Mouse (Mus musculus) liver, embryonic 12.5 days (tissue): ENCODE measurements around the gene Apln. TPM values are rescaled to one million over a fixed set of nuclear protein-coding genes. Genes with fewer than 3 reads are reported as not detected.
A peak's percentile ranks its signal among the peaks of the same experiment; 100 is the strongest.

Source experiments
- ATAC-seq: fragments of 200-750 bp; cut with Nextera tagmentation; 2 replicates; pipeline ENCODE4 v1.8.0; 2017; ENCODE audit warnings: moderate number of reproducible peaks, mild to moderate bottlenecking, moderate library complexity
- H3K27ac ChIP-seq: fragments of 300-500 bp; sonication (generic); 2 replicates; pipeline ENCODE4 v1.5.1; 2016; ENCODE audit warnings: mild to moderate bottlenecking
- H3K27me3 ChIP-seq: fragments of 300-500 bp; sonication (generic); replicated peaks from 2 replicates; pipeline ENCODE4 v1.6.1; 2016; ENCODE audit warnings: mild to moderate bottlenecking, moderate library complexity
- H3K36me3 ChIP-seq: fragments of 300-500 bp; sonication (generic); 2 replicates; pipeline ENCODE4 v1.6.1; 2016; ENCODE audit warnings: mild to moderate bottlenecking, moderate library complexity
- H3K4me1 ChIP-seq: fragments of 300-500 bp; sonication (generic); 2 replicates; pipeline ENCODE4 v1.6.1; 2016
- H3K4me2 ChIP-seq: fragments of 300-500 bp; sonication (generic); 2 replicates; pipeline ENCODE4 v1.6.1; 2016; ENCODE audit warnings: mild to moderate bottlenecking, moderate library complexity
- H3K4me3 ChIP-seq: fragments of 300-500 bp; sonication (generic); 2 replicates; pipeline ENCODE4 v1.5.1; 2016; ENCODE audit warnings: mild to moderate bottlenecking, moderate library complexity
- H3K9ac ChIP-seq: fragments of 300-500 bp; sonication (generic); 2 replicates; pipeline ENCODE4 v1.6.1; 2016; ENCODE audit warnings: mild to moderate bottlenecking, moderate library complexity
- H3K9me3 ChIP-seq: fragments of 300-500 bp; sonication (generic); replicated peaks from 2 replicates; pipeline ENCODE4 v1.6.1; 2016; ENCODE audit warnings: mild to moderate bottlenecking, moderate library complexity
- WGBS: fragments of 180-500 bp; shearing (Covaris S2); methylation state at CpG from one replicate; pipeline ENCODE4 v1.1.7; 2016; ENCODE audit not compliant: insufficient replicate concordance; 5-methylcytosine and 5-hydroxymethylcytosine counted together
- polyA plus RNA-seq: library from polyadenylated mRNA; unstranded; fragments of >200 nt; fragmentation: Nextera tagmentation; extraction: Ambion mirVana; gene quantifications from 2 replicates; pipeline ENCODE4 v1.2.1, GENCODE M21; 2016

Gene Apln
- polyA plus RNA-seq, 1 experiment from 2014 or later: 0.43 TPM

- Histone ChIP-seq H3K4me3 (no peak overlapping the region), H3K9me3 (no peaks in the 10 kb centered on the region), H3K36me3 (no peaks in the 10 kb centered on the region), H3K27me3 (peaks cover 13% of the 10 kb centered on the region; the same call in 1 of the 2 replicates), H3K4me1 (no peaks in the 10 kb centered on the region), H3K4me2 (no peak overlapping the region), H3K9ac (no peak overlapping the region), H3K27ac (no peak overlapping the region)
- no peak for ATAC-seq
- WGBS: 63% methylated on average over 2 of the region's 2 CpGs
Observed at GRCm38 (mm10) chrX:48046315-48046714, 11.7 kb upstream of the Apln start.

- Histone ChIP-seq H3K9ac (no peak overlapping the region), H3K27ac (no peak overlapping the region), H3K9me3 (no peaks in the 10 kb centered on the region), H3K4me1 (no peaks in the 10 kb centered on the region), H3K36me3 (no peaks in the 10 kb centered on the region), H3K4me2 (no peak overlapping the region), H3K4me3 (no peak overlapping the region), H3K27me3 (peaks cover 16% of the 10 kb centered on the region; the same call in 1 of the 2 replicates)
- 52% methylated on average over 1 of the region's 1 CpGs for WGBS
- no peak for ATAC-seq
Observed at GRCm38 (mm10) chrX:48044261-48044660, 9.6 kb upstream of the Apln start.

- no peak overlapping the region for H3K9ac ChIP-seq
- peaks cover 17% of the 10 kb centered on the region for H3K27me3 ChIP-seq
- no peaks in the 10 kb centered on the region for H3K4me1 ChIP-seq
- no peak overlapping the region for H3K27ac ChIP-seq
- 40% methylated on average over 4 of the region's 4 CpGs for WGBS
- H3K9me3 ChIP-seq: no peaks in the 10 kb centered on the region
- H3K36me3 ChIP-seq: no peaks in the 10 kb centered on the region
- no peak for ATAC-seq
- H3K4me2 ChIP-seq: no peak overlapping the region
- H3K4me3 ChIP-seq: no peak overlapping the region
Observed at GRCm38 (mm10) chrX:48042748-48043147, 8.1 kb upstream of the Apln start.

GRCm38 (mm10) chrX:48040379-48040778, 5.7 kb upstream of the Apln start:
- Histone ChIP-seq H3K27me3 (peaks cover 37% of the 10 kb centered on the region), H3K4me2 (no peak overlapping the region), H3K4me1 (no peaks in the 10 kb centered on the region), H3K9ac (no peak overlapping the region), H3K27ac (no peak overlapping the region), H3K9me3 (no peaks in the 10 kb centered on the region), H3K36me3 (no peaks in the 10 kb centered on the region), H3K4me3 (no peak overlapping the region)
- ATAC-seq: no peak
- 58% methylated on average over 3 of the region's 3 CpGs for WGBS

DNA sequence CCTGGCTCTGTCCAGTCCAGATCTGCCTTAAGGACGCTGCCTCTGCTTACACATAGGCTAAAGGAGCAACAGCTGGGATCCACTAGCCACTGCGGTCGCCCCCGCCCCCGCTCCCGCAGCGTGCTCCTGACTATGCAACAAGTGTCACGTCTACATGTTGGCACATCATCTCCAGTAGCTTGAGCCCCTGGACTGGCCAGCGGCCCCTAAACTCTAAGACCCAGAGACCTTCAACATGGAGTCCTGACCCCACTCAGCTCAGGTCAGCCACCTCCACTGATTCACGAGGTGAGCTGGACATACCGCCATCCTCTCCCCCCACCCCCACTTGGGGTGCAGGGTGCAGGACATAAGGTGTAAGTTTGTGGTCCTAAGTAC, 898 bp downstream of the Apln start:
- H3K4me1 ChIP-seq: no peaks in the 10 kb centered on the region
- no peak overlapping the region for H3K9ac ChIP-seq
- peak overlapping the region; percentile 63 for H3K4me2 ChIP-seq
- no peak overlapping the region for H3K27ac ChIP-seq
- 12% methylated on average over 11 of the region's 11 CpGs for WGBS
- H3K27me3 ChIP-seq: peaks cover 73% of the 10 kb centered on the region
- H3K9me3 ChIP-seq: no peaks in the 10 kb centered on the region
- no peak for ATAC-seq
- H3K36me3 ChIP-seq: no peaks in the 10 kb centered on the region
- H3K4me3 ChIP-seq: peak overlapping the region; percentile 40

DNA sequence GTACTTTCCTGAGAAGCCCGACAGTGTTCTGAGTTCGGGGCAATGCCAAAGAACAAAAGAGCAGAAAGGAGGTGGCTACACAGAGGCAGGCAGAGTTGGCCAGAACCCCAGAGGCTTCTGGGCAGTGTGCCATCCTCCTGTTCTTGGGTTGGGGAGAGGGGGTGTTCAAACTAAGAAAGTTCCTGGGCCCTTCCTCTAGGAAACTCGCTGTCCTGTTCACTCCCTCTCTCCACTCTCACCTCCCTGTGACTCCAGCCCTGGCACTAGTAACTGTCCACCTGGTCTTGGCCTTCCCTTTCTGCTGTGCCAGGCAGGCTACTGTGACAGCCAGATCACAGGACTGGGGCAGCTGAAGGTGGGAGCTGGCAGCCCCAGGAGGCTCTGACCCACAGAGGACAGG, 1.6 kb downstream of the Apln start:
- H3K36me3 ChIP-seq: no peaks in the 10 kb centered on the region
- H3K4me2 ChIP-seq: no peak overlapping the region
- peaks cover 73% of the 10 kb centered on the region for H3K27me3 ChIP-seq
- no peak for ATAC-seq
- no peaks in the 10 kb centered on the region for H3K9me3 ChIP-seq
- no peak overlapping the region for H3K27ac ChIP-seq
- no peak overlapping the region for H3K9ac ChIP-seq
- 53% methylated on average over 3 of the region's 3 CpGs for WGBS
- H3K4me3 ChIP-seq: no peak overlapping the region
- H3K4me1 ChIP-seq: no peaks in the 10 kb centered on the region

DNA sequence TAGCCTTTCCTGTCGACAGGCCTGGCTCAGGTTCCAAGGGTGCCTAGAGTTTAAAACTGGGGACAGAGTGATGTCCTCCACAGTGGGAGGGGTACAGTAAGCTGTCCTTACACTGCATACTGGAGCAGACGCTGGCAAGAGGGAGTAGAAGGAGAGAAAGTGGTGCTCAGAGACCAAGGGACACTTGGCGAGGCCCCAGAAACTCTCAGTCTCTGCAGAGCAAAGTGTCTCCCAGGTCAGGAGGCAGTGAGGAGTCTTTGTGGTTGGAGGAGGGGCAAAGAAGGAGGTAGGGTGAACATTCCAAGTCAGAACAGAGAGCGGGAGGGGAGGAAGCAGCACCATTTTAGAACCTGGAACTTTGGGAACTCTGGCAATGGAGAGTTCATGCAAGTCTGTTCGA, 2.8 kb downstream of the Apln start:
- Histone ChIP-seq H3K4me3 (no peak overlapping the region), H3K4me2 (no peak overlapping the region), H3K9ac (no peak overlapping the region), H3K27me3 (peaks cover 68% of the 10 kb centered on the region), H3K27ac (no peak overlapping the region), H3K4me1 (no peaks in the 10 kb centered on the region), H3K9me3 (no peaks in the 10 kb centered on the region), H3K36me3 (no peaks in the 10 kb centered on the region)
- WGBS: 45% methylated on average over 5 of the region's 5 CpGs
- ATAC-seq: no peak

DNA sequence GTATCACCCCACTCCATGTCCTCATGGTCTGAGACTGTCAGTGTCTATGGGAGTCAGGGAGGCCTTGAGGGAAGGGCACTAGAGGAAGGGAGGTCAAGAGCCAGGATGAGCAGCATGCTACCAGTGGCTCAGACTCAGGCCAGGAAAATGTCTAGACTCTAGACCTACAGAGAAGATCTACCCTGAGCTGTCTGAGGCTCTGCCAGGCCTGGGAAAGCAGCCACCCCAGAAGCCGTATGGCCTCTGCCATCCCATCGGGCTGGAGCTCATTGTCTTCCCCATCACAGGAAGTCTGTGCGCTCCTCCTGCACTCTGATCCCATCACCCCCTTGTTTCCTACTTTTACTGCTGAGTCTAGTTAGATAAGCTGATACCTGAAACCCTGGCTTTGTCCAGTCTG, 4.1 kb downstream of the Apln start:
- no peaks in the 10 kb centered on the region for H3K4me1 ChIP-seq
- no peak for ATAC-seq
- H3K27me3 ChIP-seq: peaks cover 55% of the 10 kb centered on the region
- no peaks in the 10 kb centered on the region for H3K36me3 ChIP-seq
- H3K9me3 ChIP-seq: no peaks in the 10 kb centered on the region
- WGBS: 58% methylated on average over 3 of the region's 3 CpGs
- no peak overlapping the region for H3K4me3 ChIP-seq
- no peak overlapping the region for H3K9ac ChIP-seq
- H3K4me2 ChIP-seq: no peak overlapping the region
- no peak overlapping the region for H3K27ac ChIP-seq

DNA sequence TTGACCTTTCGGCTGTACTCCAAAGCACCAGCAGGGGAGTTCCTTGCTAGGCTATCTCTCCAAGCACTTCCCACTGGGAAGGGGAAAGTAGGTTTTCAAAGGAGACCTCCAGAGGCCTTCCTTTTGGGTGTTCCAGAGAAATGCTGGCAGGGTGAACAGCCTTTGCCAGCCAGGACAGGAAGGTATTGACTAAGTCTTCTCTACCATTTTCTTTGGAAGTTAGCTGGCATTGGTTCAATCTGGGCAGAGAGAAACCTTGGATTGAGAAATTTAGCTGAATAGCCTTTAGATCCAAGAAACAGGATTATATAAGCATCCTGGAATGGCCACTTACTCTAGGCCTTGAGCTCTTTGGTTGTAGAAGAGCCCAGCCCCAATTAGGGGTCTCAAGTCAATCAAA, 11.8 kb downstream of the Apln start:
- 56% methylated on average over 1 of the region's 1 CpGs for WGBS
- no peaks in the 10 kb centered on the region for H3K9me3 ChIP-seq
- no peak overlapping the region for H3K4me2 ChIP-seq
- H3K27me3 ChIP-seq: peaks cover 20% of the 10 kb centered on the region
- H3K4me3 ChIP-seq: no peak overlapping the region
- no peak overlapping the region for H3K27ac ChIP-seq
- H3K36me3 ChIP-seq: no peaks in the 10 kb centered on the region
- no peaks in the 10 kb centered on the region for H3K4me1 ChIP-seq
- ATAC-seq: no peak
- no peak overlapping the region for H3K9ac ChIP-seq

GRCm38 (mm10) chrX:48019940-48020339, 14.7 kb downstream of the Apln start:
- Histone ChIP-seq H3K4me2 (no peak overlapping the region), H3K4me1 (no peaks in the 10 kb centered on the region), H3K9me3 (no peaks in the 10 kb centered on the region), H3K36me3 (no peaks in the 10 kb centered on the region), H3K27me3 (peaks cover 21% of the 10 kb centered on the region), H3K9ac (no peak overlapping the region), H3K27ac (no peak overlapping the region), H3K4me3 (no peak overlapping the region)
- ATAC-seq: no peak
- WGBS: 9% methylated on average over 5 of the region's 5 CpGs

- Histone ChIP-seq H3K27ac (no peak overlapping the region), H3K27me3 (peaks cover 21% of the 10 kb centered on the region), H3K9ac (no peak overlapping the region), H3K9me3 (no peaks in the 10 kb centered on the region), H3K4me3 (no peak overlapping the region), H3K4me2 (no peak overlapping the region), H3K4me1 (no peaks in the 10 kb centered on the region), H3K36me3 (no peaks in the 10 kb centered on the region)
- no peak for ATAC-seq
- WGBS: 30% methylated on average over 15 of the region's 15 CpGs
Observed at GRCm38 (mm10) chrX:48019359-48019758, 15.3 kb downstream of the Apln start.

- H3K27ac ChIP-seq: no peak overlapping the region
- H3K4me3 ChIP-seq: no peak overlapping the region
- no peaks in the 10 kb centered on the region for H3K4me1 ChIP-seq
- H3K9me3 ChIP-seq: no peaks in the 10 kb centered on the region
- H3K27me3 ChIP-seq: peaks cover 25% of the 10 kb centered on the region
- no peaks in the 10 kb centered on the region for H3K36me3 ChIP-seq
- ATAC-seq: no peak
- 59% methylated on average over 7 of the region's 7 CpGs for WGBS
- no peak overlapping the region for H3K9ac ChIP-seq
- H3K4me2 ChIP-seq: no peak overlapping the region
Observed at GRCm38 (mm10) chrX:48016906-48017601, 17.6 kb downstream of the Apln start.

DNA sequence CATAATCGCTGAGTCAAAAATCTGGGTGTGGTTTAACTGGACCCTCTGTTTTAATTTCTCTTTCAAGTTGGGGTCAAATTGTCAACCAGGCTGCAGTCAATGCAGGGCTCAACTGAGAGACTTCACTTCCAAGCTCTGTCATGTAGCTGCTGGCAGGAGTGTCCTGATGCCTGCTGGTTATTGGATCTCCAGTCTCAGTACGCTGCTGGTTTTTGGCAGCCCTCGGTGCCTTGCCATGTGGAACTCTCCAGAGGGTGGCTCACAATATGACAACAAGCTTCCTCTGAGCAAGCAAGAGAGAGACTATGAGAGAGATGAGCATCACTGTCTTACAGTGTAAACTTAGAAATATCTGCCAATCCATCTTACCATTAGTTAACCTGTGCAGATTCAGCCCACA, 23.0 kb downstream of the Apln start:
- H3K4me3 ChIP-seq: no peak overlapping the region
- no peak for ATAC-seq
- H3K9me3 ChIP-seq: no peaks in the 10 kb centered on the region
- no peak overlapping the region for H3K4me2 ChIP-seq
- H3K9ac ChIP-seq: no peak overlapping the region
- 78% methylated on average over 3 of the region's 3 CpGs for WGBS
- no peaks in the 10 kb centered on the region for H3K4me1 ChIP-seq
- peaks cover 4% of the 10 kb centered on the region; the same call in 1 of the 2 replicates for H3K27me3 ChIP-seq
- H3K36me3 ChIP-seq: no peaks in the 10 kb centered on the region
- no peak overlapping the region for H3K27ac ChIP-seq
